Mouse (Mus musculus) hindbrain, embryonic 14.5 days (tissue): ENCODE measurements around the gene Gm38393. TPM values are rescaled to one million over a fixed set of nuclear protein-coding genes. Genes with fewer than 3 reads are reported as not detected.
A peak's percentile ranks its signal among the peaks of the same experiment; 100 is the strongest.

ENCODE experiments used
- ATAC-seq: fragments of 200-750 bp; cut with Nextera tagmentation; 2 replicates; pipeline ENCODE4 v1.8.0; 2017; ENCODE audit warnings: moderate number of reproducible peaks, mild to moderate bottlenecking, moderate TSS enrichment, moderate library complexity; ENCODE audit not compliant: low FRiP score
- DNase-seq: peaks from one replicate; pipeline ENCODE4 v3.0.0-alpha.2; 2015; ENCODE audit warnings: low spot score
- H3K27ac ChIP-seq: fragments of 300-500 bp; sonication (generic); 2 replicates; pipeline ENCODE4 v1.5.1; 2014; ENCODE audit warnings: mild to moderate bottlenecking, moderate library complexity
- H3K27me3 ChIP-seq: fragments of 300-500 bp; sonication (generic); 2 replicates; pipeline ENCODE4 v1.6.1; 2014; ENCODE audit warnings: mild to moderate bottlenecking, low read length, mixed read lengths; ENCODE audit not compliant: control insufficient read depth, insufficient read depth
- H3K36me3 ChIP-seq: fragments of 300-500 bp; sonication (generic); replicated peaks from 2 replicates; pipeline ENCODE4 v1.6.1; 2014; ENCODE audit not compliant: control insufficient read depth, insufficient read depth
- H3K4me1 ChIP-seq: fragments of 300-500 bp; sonication (generic); replicated peaks from 2 replicates; pipeline ENCODE4 v1.6.1; 2014; ENCODE audit warnings: antibody characterized with exemption, low read length, mixed read lengths; ENCODE audit not compliant: control insufficient read depth, insufficient read depth
- H3K4me2 ChIP-seq: fragments of 300-500 bp; sonication (generic); replicated peaks from 2 replicates; pipeline ENCODE4 v1.6.1; 2014; ENCODE audit warnings: mild to moderate bottlenecking, moderate library complexity
- H3K4me3 ChIP-seq: fragments of 300-500 bp; sonication (generic); replicated peaks from 2 replicates; pipeline ENCODE4 v1.5.1; 2014; ENCODE audit warnings: mild to moderate bottlenecking, low read length
- H3K9ac ChIP-seq: fragments of 300-500 bp; sonication (generic); 2 replicates; pipeline ENCODE4 v1.6.1; 2014
- H3K9me3 ChIP-seq: fragments of 300-500 bp; sonication (generic); 2 replicates; pipeline ENCODE4 v1.6.1; 2016; ENCODE audit warnings: low read length; ENCODE audit not compliant: control insufficient read depth
- WGBS: fragments of 180-500 bp; shearing (Covaris S2); extraction: QIAGEN DNeasy Blood & Tissue Kit; methylation state at CpG from one replicate; pipeline ENCODE4 v1.1.7; 2014; 5-methylcytosine and 5-hydroxymethylcytosine counted together
- polyA plus RNA-seq: library from polyadenylated mRNA; unstranded; fragments of >200 nt; fragmentation: Nextera tagmentation; extraction: Ambion mirVana; gene quantifications from 2 replicates; pipeline ENCODE4 v1.2.1, GENCODE M21; 2014

Gene Gm38393
- 4.4 and 6.3 TPM in 2 replicates for polyA plus RNA-seq

GRCm38 (mm10) chr7:60004606-60005330 lies at the start of gene Gm38393, which contains the start of gene Snurf:
Gene Gm38393, minus strand, starts transcription at chr7:60005064.
Gene Snurf, minus strand, starts transcription at chr7:60005049.
- Histone ChIP-seq H3K27me3 (no peaks in the 10 kb centered on the region), H3K27ac (peak within 1 kb of the TSS; percentile 91), H3K9ac (peak within 1 kb of the TSS; percentile 86), H3K9me3 (peaks cover 22% of the 10 kb centered on the region), H3K36me3 (no peaks in the 10 kb centered on the region), H3K4me1 (no peaks in the 10 kb centered on the region), H3K4me2 (peak within 1 kb of the TSS; percentile 49), H3K4me3 (peak within 1 kb of the TSS; percentile 56)
- WGBS, result 55% methylated on average over 30 of the region's 30 CpGs
- DNase-seq (peak; percentile 83), ATAC-seq (peak; percentile 72)

DNA sequence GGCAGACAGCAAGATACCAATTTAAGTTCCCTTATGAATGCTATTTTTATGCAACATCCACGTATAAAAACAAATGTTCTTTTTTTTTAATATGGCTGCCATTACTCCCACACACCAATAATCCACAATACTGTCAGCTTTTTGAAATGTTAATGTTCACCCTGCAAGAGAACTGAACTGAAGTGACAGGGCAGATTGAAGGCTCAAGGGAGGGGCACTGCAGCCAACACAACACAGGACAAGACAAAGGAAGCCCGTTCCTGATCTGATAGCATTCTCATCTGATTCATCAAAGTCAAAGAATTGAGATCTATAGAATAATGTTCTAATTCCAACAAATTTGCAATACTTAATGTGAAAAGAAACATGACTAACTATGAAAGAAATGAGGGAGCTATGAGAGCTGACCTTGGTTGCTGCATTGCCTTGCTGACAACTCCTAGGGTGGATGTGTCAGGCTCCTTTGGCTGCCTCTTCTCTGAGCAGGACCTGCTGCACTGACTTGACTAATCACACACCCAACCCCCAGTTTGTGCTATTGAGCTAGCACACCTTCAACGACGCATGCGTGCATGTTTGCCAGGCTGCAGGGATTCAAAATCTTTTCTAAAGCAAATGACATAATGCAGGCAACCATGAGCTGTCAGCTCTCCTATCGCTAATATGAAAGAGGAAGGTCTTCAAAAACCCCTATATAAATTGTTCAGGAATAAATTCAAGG lies 42.8 kb upstream of the Gm38393 start:
- DNase-seq (peak; percentile 42), ATAC-seq (peak; percentile 68; the same call in 1 of the 2 replicates)
- Histone ChIP-seq H3K27me3 (no peaks in the 10 kb centered on the region), H3K4me3 (peak overlapping the region; percentile 20), H3K36me3 (no peaks in the 10 kb centered on the region), H3K9ac (peak overlapping the region; percentile 22), H3K9me3 (0 out of 2 replicates have a peak, but pooled peaks cover 2% of the 10 kb centered on the region), H3K4me1 (no peaks in the 10 kb centered on the region), H3K4me2 (peak overlapping the region; percentile 21), H3K27ac (peak overlapping the region; percentile 65)
- 64% methylated on average over 6 of the region's 6 CpGs for WGBS

DNA sequence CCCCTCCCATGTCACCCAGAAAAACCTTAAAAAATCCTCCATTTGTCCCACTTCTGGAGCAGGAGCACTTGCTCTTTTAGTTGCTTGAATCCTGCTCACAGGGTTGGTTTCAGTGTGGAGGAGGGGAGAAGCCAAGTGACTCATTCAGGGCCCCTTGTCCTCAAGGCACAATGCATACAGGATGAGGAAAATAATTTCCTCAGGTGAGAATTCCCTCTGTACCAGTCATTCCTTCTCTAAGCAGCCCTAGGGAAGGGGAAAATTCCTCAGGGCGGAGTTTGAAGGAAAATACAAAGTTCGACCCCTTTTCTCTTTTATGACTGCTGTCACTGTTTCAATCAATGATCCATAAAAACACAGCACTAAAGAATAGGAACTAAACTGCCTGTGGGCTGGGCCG lies 8.3 kb upstream of the Gm38393 start:
- no peak overlapping the region for H3K4me3 ChIP-seq
- WGBS, result 72% methylated on average over 3 of the region's 3 CpGs

DNA sequence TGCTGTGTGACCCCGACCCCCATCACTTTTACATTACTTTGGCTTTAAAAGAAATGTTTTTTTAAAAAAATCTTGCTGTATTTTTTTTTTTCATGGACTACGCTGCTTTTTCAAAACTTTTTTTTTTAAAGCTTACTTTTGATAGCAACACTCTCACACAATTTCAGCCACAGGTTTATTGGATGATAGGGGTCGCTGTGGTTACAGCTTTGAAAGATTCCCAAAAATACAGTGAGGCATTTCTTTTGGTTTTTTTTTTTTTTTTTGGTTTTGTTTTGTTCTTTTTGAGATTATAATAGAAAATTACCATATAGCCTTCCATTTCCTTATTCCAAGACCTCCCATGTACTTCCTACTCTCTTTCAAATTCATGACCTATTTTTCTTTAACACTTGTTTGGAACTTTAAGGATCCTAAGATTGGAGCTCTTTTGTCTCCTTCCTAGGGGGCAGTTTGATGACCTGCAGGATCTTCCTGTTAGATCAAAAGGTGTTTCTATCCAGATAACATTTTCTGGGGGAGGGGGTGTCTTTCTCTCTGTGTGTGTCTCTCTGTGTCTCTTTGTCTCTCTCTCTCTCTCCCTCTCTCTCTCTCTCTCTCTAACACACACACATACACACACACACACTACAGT lies 3.0 kb upstream of the Gm38393 start:
- 40% methylated on average over 3 of the region's 3 CpGs for WGBS
- Histone ChIP-seq H3K9me3 (peaks cover 22% of the 10 kb centered on the region), H3K36me3 (no peaks in the 10 kb centered on the region), H3K9ac (no peak overlapping the region), H3K27me3 (no peaks in the 10 kb centered on the region), H3K4me3 (no peak overlapping the region), H3K27ac (no peak overlapping the region), H3K4me2 (no peak overlapping the region), H3K4me1 (no peaks in the 10 kb centered on the region)
- no peak for ATAC-seq
- DNase-seq, result no peak

More for the DNA sequence above, 8.3 kb upstream of the Gm38393 start:
- no peaks in the 10 kb centered on the region for H3K4me1 ChIP-seq
- H3K36me3 ChIP-seq, result no peaks in the 10 kb centered on the region
- H3K9me3 ChIP-seq, result 0 out of 2 replicates have a peak, but pooled peaks cover 4% of the 10 kb centered on the region
- no peaks in the 10 kb centered on the region for H3K27me3 ChIP-seq
- ATAC-seq, result no peak
- H3K4me2 ChIP-seq, result no peak overlapping the region
- no peak overlapping the region for H3K9ac ChIP-seq
- DNase-seq, result no peak
- no peak overlapping the region for H3K27ac ChIP-seq

- WGBS, result 51% methylated on average over 2 of the region's 2 CpGs
- Histone ChIP-seq H3K9me3 (peaks cover 22% of the 10 kb centered on the region), H3K9ac (no peak overlapping the region), H3K27ac (no peak overlapping the region), H3K4me3 (no peak overlapping the region), H3K27me3 (no peaks in the 10 kb centered on the region), H3K36me3 (no peaks in the 10 kb centered on the region), H3K4me2 (no peak overlapping the region), H3K4me1 (no peaks in the 10 kb centered on the region)
- DNase-seq, result no peak
- no peak for ATAC-seq
Measured at GRCm38 (mm10) chr7:60006262-60006661, 1.4 kb upstream of the Gm38393 start.

GRCm38 (mm10) chr7:60003921-60004605 lies 801 bp downstream of the Gm38393 start:
- Histone ChIP-seq H3K27me3 (no peaks in the 10 kb centered on the region), H3K27ac (peak overlapping the region; percentile 91), H3K9me3 (peaks cover 22% of the 10 kb centered on the region), H3K9ac (peak overlapping the region; percentile 86), H3K4me1 (no peaks in the 10 kb centered on the region), H3K4me2 (peak overlapping the region; percentile 49), H3K36me3 (peaks cover under 1% of the 10 kb centered on the region; the same call in 1 of the 2 replicates), H3K4me3 (peak overlapping the region; percentile 56)
- ATAC-seq (peak; percentile 88), DNase-seq (no peak)
- WGBS, result 48% methylated on average over 22 of the region's 22 CpGs

DNA sequence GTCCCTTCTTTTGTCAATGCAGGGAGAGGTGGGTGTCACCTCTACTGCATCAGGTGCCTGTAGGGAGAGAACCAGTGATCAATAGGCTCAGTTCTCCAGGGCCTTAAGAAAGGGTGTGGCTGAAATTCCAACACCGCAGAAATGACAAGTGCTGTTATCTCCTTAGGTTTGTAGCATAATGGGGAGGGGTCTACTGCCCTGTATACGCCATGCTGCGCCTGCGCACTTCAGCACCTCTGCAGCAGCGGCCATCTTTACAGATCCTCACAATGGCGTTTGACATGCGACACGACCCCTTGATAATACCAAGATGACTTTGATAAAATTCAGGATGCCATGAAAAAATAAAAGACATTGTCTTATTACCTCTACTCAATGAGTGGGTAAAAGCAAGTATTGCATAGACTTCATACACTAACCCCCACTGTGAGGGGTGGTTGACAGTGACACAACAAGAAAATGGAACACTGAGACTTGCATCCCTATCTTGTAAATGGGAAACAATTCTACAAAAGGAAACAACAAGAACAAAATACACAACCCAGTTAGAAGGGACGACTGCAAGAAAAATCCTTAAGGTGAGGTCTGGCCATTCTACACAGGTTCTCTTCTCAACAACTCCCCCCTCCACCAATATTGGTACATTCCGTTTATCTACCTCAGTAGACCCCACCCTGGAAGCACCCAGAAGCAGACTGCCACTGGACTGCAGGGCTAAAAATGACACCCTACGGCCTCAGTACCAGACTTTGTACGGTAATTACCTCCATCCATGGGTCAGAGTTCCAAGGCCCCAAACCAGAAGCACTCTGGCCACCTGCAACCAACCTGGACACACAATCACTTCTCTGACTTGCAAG lies 1.6 kb downstream of the Gm38393 start:
- peak overlapping the region; percentile 49 for H3K4me2 ChIP-seq
- H3K36me3 ChIP-seq, result peaks cover 3% of the 10 kb centered on the region; the same call in 1 of the 2 replicates
- ATAC-seq, result peak; percentile 78
- peak overlapping the region; percentile 56 for H3K4me3 ChIP-seq
- H3K4me1 ChIP-seq, result no peaks in the 10 kb centered on the region
- peak; percentile 83 for DNase-seq
- 45% methylated on average over 12 of the region's 12 CpGs for WGBS
- H3K27me3 ChIP-seq, result no peaks in the 10 kb centered on the region
- peak overlapping the region; percentile 86 for H3K9ac ChIP-seq
- H3K9me3 ChIP-seq, result peaks cover 22% of the 10 kb centered on the region
- H3K27ac ChIP-seq, result peak overlapping the region; percentile 91

GRCm38 (mm10) chr7:59978646-59979045 lies 26.2 kb downstream of the Gm38393 start:
- no peak for ATAC-seq
- WGBS, result 56% methylated on average over 1 of the region's 1 CpGs

More at GRCm38 (mm10) chr7:59978646-59979045, 26.2 kb downstream of the Gm38393 start:
- H3K9me3 ChIP-seq, result no peaks in the 10 kb centered on the region
- H3K27ac ChIP-seq, result no peak overlapping the region
- DNase-seq, result no peak
- no peaks in the 10 kb centered on the region for H3K27me3 ChIP-seq
- no peak overlapping the region for H3K4me2 ChIP-seq
- no peaks in the 10 kb centered on the region for H3K4me1 ChIP-seq
- H3K36me3 ChIP-seq, result peaks cover 36% of the 10 kb centered on the region
- H3K4me3 ChIP-seq, result no peak overlapping the region
- no peak overlapping the region for H3K9ac ChIP-seq
